Mouse (Mus musculus) midbrain, embryonic 15.5 days (tissue): ENCODE data around the gene Ankrd35. TPM values are rescaled to one million over a fixed set of nuclear protein-coding genes. Genes with fewer than 3 reads are reported as not detected.
A peak's percentile ranks its signal among the peaks of the same experiment; 100 is the strongest.
"Not testable (repeated sequence)": the region's sequence is repeated elsewhere in the genome, so short reads cannot be mapped to it uniquely, and the experiment has no call there.

ENCODE experiments used
- ATAC-seq: fragments of 200-750 bp; cut with Nextera tagmentation; replicated peaks from 2 replicates; pipeline ENCODE4 v1.8.0; 2017; ENCODE audit warnings: moderate TSS enrichment
- H3K27ac ChIP-seq: fragments of 300-500 bp; sonication (generic); 2 replicates; pipeline ENCODE4 v1.5.1; 2015; ENCODE audit warnings: mild to moderate bottlenecking, inconsistent platforms
- H3K27me3 ChIP-seq: fragments of 300-500 bp; sonication (generic); replicated peaks from 2 replicates; pipeline ENCODE4 v1.6.1; 2015; ENCODE audit warnings: inconsistent platforms
- H3K36me3 ChIP-seq: fragments of 300-500 bp; sonication (generic); replicated peaks from 2 replicates; pipeline ENCODE4 v1.6.1; 2015; ENCODE audit warnings: inconsistent platforms
- H3K4me1 ChIP-seq: fragments of 300-500 bp; sonication (generic); 2 replicates; pipeline ENCODE4 v1.6.1; 2015; ENCODE audit warnings: inconsistent platforms
- H3K4me2 ChIP-seq: fragments of 300-500 bp; sonication (generic); 2 replicates; pipeline ENCODE4 v1.6.1; 2015; ENCODE audit warnings: inconsistent platforms, mild to moderate bottlenecking, moderate library complexity
- H3K4me3 ChIP-seq: fragments of 300-500 bp; sonication (generic); 2 replicates; pipeline ENCODE4 v1.5.1; 2015; ENCODE audit warnings: mild to moderate bottlenecking, inconsistent platforms
- H3K9ac ChIP-seq: fragments of 300-500 bp; sonication (generic); 2 replicates; pipeline ENCODE4 v1.6.1; 2015; ENCODE audit warnings: mild to moderate bottlenecking, inconsistent platforms
- H3K9me3 ChIP-seq: fragments of 300-500 bp; sonication (generic); 2 replicates; pipeline ENCODE4 v1.6.1; 2016; ENCODE audit warnings: inconsistent platforms
- WGBS: fragments of 180-500 bp; shearing (Covaris S2); methylation state at CpG from one replicate; pipeline ENCODE4 v1.1.7; 2015; ENCODE audit warnings: mixed read lengths; 5-methylcytosine and 5-hydroxymethylcytosine counted together
- polyA plus RNA-seq: library from polyadenylated mRNA; unstranded; fragments of >200 nt; fragmentation: Nextera tagmentation; extraction: Ambion mirVana; gene quantifications from 2 replicates; pipeline ENCODE4 v1.2.1, GENCODE M21; 2015

Gene Ankrd35
- polyA plus RNA-seq, 1 experiment from 2014 or later: 2.1 TPM

DNA sequence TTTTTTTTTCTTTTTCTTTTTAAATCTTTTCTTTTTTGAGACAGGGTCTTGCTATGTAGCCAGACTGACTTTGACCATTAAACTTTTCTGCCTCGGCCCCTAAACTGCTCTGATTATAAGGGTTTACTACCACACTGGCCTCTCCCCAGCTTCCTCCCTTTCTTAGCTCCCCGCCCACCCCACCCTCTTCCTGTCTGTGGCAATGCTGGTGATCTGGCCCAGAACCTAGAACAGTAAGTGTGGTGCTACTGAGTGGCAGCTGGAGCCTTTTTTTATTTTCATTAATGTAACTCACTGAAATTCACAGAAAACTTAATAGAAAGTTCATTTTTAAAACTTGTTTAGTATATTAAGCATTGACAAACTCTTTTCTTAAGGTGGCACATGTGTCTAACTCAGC is 45.9 kb downstream of the Ankrd35 start:
- 90% methylated on average over 2 of the region's 2 CpGs for WGBS
- Histone ChIP-seq H3K27me3 (no peaks in the 10 kb centered on the region), H3K4me1 (no peaks in the 10 kb centered on the region), H3K27ac (no peak overlapping the region), H3K4me3 (no peak overlapping the region), H3K4me2 (no peak overlapping the region), H3K36me3 (peaks cover 36% of the 10 kb centered on the region), H3K9me3 (no peaks in the 10 kb centered on the region), H3K9ac (no peak overlapping the region)
- no peak for ATAC-seq

DNA sequence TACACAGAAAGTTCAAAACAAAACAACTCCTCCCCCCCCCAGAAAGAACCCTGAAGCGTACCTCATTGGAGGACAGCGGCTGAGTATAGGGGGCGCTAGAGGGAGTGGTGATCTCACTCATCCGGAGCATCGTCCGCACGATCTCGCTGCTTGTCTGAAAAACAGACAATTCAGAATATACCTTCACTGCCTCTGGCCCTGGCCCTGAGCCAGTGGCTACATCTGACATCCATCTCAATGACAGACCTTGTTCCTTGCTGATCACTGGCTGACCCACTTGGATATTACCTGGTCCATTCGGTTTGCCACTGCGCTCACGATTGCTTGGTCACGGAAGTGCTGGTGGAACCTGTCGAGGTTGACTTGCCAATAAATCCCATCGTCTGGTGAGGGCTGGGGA is 49.2 kb downstream of the Ankrd35 start:
- peaks cover 25% of the 10 kb centered on the region; the same call in 1 of the 2 replicates for H3K36me3 ChIP-seq
- H3K4me3 ChIP-seq: no peak overlapping the region
- H3K4me1 ChIP-seq: no peaks in the 10 kb centered on the region
- H3K4me2 ChIP-seq: no peak overlapping the region
- 32% methylated on average over 14 of the region's 14 CpGs for WGBS
- no peak for ATAC-seq
- no peak overlapping the region for H3K9ac ChIP-seq
- no peaks in the 10 kb centered on the region for H3K27me3 ChIP-seq
- H3K27ac ChIP-seq: no peak overlapping the region
- H3K9me3 ChIP-seq: no peaks in the 10 kb centered on the region

DNA sequence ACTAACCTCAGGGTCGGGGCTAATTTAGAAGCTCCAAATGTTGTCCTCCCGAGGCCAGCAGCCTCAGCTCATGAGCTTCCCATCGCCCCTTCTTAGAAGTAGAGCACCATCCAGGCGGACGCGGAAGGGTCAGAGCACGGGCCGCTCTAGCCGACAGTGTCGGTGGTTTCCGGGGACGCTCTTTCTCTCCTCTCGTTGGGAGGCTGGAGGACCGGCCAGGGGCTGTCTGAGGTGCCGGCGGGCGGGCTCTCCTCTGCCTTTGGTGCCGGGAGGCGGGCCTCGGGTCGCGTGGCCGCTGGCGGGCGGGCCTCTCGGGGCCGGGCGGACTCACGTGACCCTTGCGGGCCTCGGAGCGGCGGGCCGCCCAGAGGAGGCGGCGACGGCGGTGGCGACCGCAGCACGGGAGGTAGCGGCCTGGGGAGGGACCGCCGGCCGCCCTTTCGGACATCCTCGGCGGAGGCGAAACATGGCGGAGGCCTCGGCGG is 57.5 kb downstream of the Ankrd35 start, which contains the start of the genes Polr3c and Rnf115:
Gene Polr3c, minus strand, starts transcription at position 286 of the 485 bp plus-strand sequence.
Gene Rnf115, plus strand, starts transcription at position 322 of the 485 bp plus-strand sequence.
- peak; percentile 98 for ATAC-seq
- Histone ChIP-seq H3K36me3 (peaks cover 8% of the 10 kb centered on the region; the same call in 1 of the 2 replicates), H3K4me1 (peaks cover 39% of the 10 kb centered on the region), H3K9ac (peak within 1 kb of the TSS; percentile 79), H3K27me3 (no peaks in the 10 kb centered on the region), H3K9me3 (no peaks in the 10 kb centered on the region), H3K4me2 (peak within 1 kb of the TSS; percentile 59), H3K4me3 (peak within 1 kb of the TSS; percentile 79), H3K27ac (peak within 1 kb of the TSS; percentile 86)
- WGBS: under 1% methylated on average over 51 of the region's 52 CpGs

DNA sequence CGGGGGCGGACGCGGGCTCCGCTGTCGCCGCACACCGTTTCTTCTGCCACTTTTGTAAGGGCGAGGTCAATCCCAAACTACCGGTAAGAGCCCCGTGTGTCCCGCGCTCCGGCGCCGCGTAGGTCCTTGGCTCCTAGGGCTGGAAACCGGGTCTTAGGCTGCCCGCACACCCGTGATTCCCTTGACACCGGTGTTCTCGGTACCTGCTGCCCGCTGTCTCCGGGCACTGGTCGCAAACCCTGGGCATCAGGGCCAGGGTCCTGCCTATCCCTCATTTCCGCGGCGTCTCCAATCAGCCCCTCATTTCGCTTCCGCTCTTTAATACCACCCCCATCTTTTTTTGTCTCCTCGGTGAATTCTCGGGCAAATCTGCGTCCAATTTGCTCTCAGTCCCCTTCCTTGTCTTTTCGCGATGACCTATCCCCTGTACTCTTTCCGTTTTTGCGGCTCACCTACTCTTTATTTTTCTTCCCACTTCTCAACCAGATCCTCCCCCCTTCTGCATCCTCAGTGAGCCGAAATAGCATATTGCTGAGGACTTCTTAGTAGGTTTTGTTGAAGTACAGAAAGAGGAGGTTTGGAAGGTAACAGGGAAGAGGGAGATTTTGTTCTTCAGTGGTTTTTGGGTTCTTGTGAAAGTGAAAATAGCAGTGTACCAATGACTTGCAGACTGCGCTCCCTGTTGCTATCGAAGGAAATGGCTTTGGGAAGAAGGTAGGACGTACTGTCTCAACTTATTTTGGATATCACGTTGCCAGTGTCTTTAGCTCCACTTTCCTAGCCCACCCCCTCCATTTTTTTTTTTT is 58.1 kb downstream of the Ankrd35 start:
- H3K9me3 ChIP-seq: no peaks in the 10 kb centered on the region
- H3K9ac ChIP-seq: peak overlapping the region; percentile 79
- under 1% methylated on average over 42 of the region's 42 CpGs for whole genome bisulfite sequencing
- H3K27me3 ChIP-seq: no peaks in the 10 kb centered on the region
- peak overlapping the region; percentile 79 for H3K4me3 ChIP-seq
- 0 out of 2 replicates have a peak, but pooled peaks cover 5% of the 10 kb centered on the region for H3K36me3 ChIP-seq
- H3K4me1 ChIP-seq: peaks cover 39% of the 10 kb centered on the region
- H3K4me2 ChIP-seq: peak overlapping the region; percentile 59
- peak overlapping the region; percentile 86 for H3K27ac ChIP-seq
- peak; percentile 75 for ATAC-seq

DNA sequence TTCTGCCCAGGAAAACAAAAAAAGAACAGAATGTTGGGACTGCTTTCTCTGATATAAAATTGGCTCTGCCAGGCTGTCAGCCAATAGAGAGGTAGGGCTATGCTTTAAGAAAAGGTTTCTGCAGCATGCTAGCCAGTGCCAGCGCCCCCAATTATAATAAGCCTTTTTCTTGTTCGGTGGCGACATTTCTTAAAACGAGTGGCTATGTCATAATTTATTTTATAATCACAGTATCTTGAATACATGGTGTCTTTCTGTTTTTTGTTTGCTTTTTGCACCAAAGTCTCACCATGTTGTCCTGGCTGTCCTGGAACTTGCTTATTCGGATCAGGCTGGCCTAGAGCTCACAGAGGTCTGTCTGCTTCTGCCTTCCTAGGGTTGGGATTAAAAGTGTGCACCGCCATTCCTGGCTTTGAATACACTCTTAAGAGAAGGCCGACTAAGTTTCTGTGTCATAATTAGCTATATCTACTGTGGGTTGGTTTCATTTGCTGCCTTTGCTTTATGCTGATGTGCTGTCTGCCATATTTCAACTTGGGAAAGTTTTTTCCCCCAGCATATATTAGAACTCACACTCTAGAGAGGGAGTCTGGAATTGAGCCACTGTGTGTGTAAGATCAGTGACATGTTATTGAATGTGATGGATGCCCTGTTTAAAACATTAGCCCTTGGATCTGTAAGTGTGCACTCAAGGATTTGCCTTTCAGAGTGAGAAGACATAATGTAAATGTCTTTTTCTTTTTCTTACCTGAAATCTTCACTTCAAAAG is 58.9 kb downstream of the Ankrd35 start:
- H3K27ac ChIP-seq: peak overlapping the region; percentile 86
- peak overlapping the region; percentile 59 for H3K4me2 ChIP-seq
- peak overlapping the region; percentile 79 for H3K9ac ChIP-seq
- WGBS: 35% methylated on average over 7 of the region's 7 CpGs
- H3K4me1 ChIP-seq: peaks cover 39% of the 10 kb centered on the region
- no peak for ATAC-seq
- H3K27me3 ChIP-seq: no peaks in the 10 kb centered on the region
- no peaks in the 10 kb centered on the region for H3K9me3 ChIP-seq
- no peaks in the 10 kb centered on the region for H3K36me3 ChIP-seq
- peak overlapping the region; percentile 79 for H3K4me3 ChIP-seq

DNA sequence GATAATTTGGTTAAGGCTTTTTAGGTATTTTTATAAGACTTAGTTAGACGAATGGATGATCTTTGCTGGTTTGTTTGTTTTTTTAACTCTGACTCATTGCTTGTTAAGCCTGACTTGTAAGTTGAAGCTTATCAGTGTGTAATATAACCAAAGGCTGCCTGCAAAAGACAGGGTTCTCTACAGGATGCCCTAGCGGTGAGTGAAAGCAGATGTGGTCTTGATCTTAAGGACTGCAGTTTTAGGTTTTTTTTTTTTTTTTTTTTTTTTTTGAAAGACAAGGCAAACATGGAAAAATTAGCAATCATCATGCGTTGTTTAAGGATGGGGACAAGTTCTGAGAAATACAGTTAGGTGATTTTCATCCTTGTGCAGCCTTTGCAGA is 59.5 kb downstream of the Ankrd35 start:
- Histone ChIP-seq H3K27ac (no peak overlapping the region), H3K4me2 (peak overlapping the region; percentile 59; the same call in 1 of the 2 replicates), H3K27me3 (no peaks in the 10 kb centered on the region), H3K4me1 (peaks cover 39% of the 10 kb centered on the region), H3K4me3 (no peak overlapping the region), H3K9me3 (no peaks in the 10 kb centered on the region), H3K36me3 (no peaks in the 10 kb centered on the region), H3K9ac (no peak overlapping the region)
- 85% methylated on average over 3 of the region's 3 CpGs for WGBS
- no peak for ATAC-seq

DNA sequence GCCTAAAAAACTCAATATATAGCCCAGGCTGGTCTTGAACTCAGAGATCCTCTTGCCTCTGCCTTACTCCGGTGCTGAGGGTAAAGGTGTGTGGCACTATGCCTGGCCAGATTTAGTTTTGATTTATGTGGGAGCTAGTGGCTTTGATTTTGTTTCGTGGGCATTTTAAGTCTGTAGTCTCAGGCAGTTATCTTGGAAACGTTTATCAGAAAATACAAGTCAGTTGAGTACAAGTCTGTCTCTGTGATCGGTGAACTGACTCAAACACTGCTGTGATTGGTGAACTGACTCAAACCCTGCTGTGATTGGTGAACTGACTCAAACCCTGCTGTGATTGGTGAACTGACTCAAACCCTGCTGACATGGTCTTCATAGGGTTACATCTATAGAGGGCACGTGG is 60.9 kb downstream of the Ankrd35 start:
- H3K36me3 ChIP-seq: no peaks in the 10 kb centered on the region
- no peak overlapping the region for H3K27ac ChIP-seq
- no peak overlapping the region for H3K4me2 ChIP-seq
- H3K4me3 ChIP-seq: no peak overlapping the region
- no peaks in the 10 kb centered on the region for H3K27me3 ChIP-seq
- no peak for ATAC-seq
- peaks cover 39% of the 10 kb centered on the region for H3K4me1 ChIP-seq
- 62% methylated on average over 5 of the region's 5 CpGs for WGBS
- no peak overlapping the region for H3K9ac ChIP-seq
- H3K9me3 ChIP-seq: no peaks in the 10 kb centered on the region

DNA sequence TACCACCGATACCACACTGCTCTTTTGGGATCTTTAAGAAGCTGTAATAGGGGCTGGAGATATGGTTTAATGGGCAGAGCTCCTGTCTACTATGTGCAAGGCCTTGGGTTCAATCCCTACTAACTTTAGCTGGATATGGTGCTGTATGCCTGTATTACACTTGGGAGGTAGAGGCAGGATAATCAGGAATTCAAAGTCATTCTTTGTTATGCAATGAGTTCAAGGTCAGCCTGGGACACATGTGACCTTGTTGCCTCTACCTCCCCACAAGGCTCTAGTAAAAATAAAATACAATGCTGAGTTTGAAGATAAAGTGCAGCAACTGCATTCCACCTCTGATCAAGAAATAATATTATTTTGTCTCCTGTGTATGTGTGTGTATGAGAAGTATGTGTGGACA is 64.1 kb downstream of the Ankrd35 start:
- 94% methylated on average over 1 of the region's 1 CpGs for WGBS
- Histone ChIP-seq H3K36me3 (no peaks in the 10 kb centered on the region), H3K27ac (no peak overlapping the region), H3K9ac (no peak overlapping the region), H3K4me3 (no peak overlapping the region), H3K27me3 (no peaks in the 10 kb centered on the region), H3K4me1 (peaks cover 23% of the 10 kb centered on the region), H3K9me3 (no peaks in the 10 kb centered on the region), H3K4me2 (no peak overlapping the region)
- ATAC-seq: no peak

DNA sequence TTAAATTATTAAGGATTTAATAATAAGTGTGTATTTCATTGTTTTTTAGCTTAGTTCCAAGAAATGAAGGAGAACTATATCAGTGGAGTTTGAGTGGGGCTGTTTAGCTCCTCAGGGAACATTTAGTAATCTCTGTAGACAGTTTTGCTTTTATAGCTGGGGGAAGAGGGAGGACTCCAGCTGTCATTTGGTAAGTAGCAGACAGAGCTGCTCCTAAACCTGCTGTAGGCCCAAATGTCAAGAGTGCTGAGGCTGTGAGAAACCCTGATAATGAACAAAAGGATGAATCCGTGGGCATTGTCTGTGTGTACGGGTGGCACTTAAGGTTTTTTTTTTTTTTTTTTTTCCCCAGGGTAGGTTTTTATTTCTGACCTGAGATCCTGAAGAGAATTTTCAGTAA is 65.3 kb downstream of the Ankrd35 start:
- Histone ChIP-seq H3K4me2 (no peak overlapping the region), H3K27ac (no peak overlapping the region), H3K4me1 (peaks cover 12% of the 10 kb centered on the region), H3K27me3 (no peaks in the 10 kb centered on the region), H3K36me3 (no peaks in the 10 kb centered on the region), H3K9ac (no peak overlapping the region), H3K9me3 (no peaks in the 10 kb centered on the region), H3K4me3 (no peak overlapping the region)
- no peak for ATAC-seq
- 74% methylated on average over 2 of the region's 2 CpGs for WGBS

DNA sequence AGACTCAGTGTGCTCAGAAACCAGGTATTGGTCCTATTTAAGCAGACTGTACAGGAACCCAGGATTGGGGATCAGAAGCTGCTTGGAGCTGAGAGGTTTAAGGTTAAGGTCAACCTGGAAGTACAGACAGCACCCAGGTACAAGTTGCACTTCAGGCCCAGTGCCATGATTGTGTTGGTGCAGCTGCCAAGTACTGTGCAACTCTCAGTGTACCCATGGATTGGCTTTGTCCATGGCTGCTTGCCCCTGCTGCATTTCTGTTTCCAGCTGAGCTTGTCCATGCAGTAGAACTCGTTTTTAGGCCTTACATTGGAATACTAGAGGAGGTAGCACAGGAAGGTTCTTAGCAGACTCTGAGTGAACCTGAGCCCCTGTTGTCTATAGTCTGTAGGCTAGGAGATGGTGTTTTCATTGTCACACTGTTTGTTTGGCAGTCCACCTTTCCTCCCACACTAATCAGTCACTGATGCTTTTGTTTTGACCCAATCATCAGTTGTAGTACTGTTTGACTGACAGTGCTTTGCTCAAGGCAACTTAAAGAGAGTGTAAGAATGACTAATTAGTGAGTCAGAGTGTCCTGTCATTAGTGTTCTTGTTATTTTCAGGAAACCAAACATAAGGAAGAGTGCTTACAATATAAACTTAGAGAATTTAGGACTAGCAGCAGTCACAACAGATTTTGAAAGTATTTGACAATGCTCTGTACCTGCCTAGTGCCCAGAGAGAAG is 67.2 kb downstream of the Ankrd35 start:
- Histone ChIP-seq H3K4me1 (no peaks in the 10 kb centered on the region), H3K27ac (no peak overlapping the region), H3K27me3 (no peaks in the 10 kb centered on the region), H3K36me3 (no peaks in the 10 kb centered on the region), H3K9me3 (no peaks in the 10 kb centered on the region), H3K4me3 (no peak overlapping the region), H3K4me2 (no peak overlapping the region), H3K9ac (no peak overlapping the region)
- 57% methylated on average over 1 of the region's 1 CpGs for WGBS
- ATAC-seq: no peak

DNA sequence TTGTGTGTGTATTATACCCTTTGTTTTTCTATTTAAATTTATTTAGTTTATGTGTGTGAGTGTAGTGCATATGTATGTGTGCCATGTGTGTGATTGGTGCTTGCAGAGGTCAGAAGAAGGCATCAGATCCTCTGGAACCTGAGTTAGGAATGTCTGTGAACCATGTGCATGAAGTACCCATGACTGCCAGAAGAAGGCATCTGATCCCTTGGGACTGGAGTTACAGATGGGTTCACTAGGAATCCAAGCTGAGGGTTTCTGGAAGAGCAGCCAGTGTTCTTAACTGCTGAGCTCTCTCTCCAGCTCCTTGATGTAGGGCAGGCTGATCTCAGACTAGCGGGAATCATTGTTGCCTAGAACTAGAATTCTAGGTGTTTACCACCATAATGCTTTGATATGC is 68.1 kb downstream of the Ankrd35 start:
- no peaks in the 10 kb centered on the region for H3K36me3 ChIP-seq
- H3K4me3 ChIP-seq: no peak overlapping the region
- no peaks in the 10 kb centered on the region for H3K9me3 ChIP-seq
- H3K27ac ChIP-seq: no peak overlapping the region
- no peak overlapping the region for H3K9ac ChIP-seq
- no peak overlapping the region for H3K4me2 ChIP-seq
- no peaks in the 10 kb centered on the region for H3K27me3 ChIP-seq
- ATAC-seq: no peak
- WGBS: 84% methylated on average over 1 of the region's 1 CpGs
- H3K4me1 ChIP-seq: no peaks in the 10 kb centered on the region

DNA sequence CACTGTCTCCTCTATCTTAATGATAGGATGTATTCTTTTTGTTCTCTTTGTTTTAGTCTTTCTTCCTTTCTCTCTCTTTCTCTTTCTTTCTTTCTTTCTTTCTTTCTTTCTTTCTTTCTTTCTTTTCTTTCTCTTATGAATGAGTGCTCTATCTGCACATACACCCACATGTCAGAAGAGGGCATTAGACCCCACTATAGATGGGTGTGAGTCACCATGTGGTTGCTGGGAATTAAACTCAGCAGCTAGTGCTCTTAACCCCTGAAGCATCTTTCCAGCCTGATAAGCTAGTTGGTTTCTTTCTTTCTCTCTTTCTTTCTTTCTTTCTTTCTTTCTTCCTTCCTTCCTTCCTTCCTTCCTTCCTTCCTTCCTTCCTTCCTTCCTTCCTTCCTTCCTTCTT is 70.3 kb downstream of the Ankrd35 start:
- not testable (repeated sequence) for H3K36me3 ChIP-seq, H3K9me3 ChIP-seq, H3K4me1 ChIP-seq, H3K4me3 ChIP-seq, H3K27me3 ChIP-seq, H3K9ac ChIP-seq, H3K4me2 ChIP-seq, H3K27ac ChIP-seq, ATAC-seq
